Mouse (Mus musculus) heart, adult 2 months (tissue): Measurements from ENCODE around the gene Gdf15. TPM values are rescaled to one million over a fixed set of nuclear protein-coding genes. Genes with fewer than 3 reads are reported as not detected.

Experiments
- DNase-seq, 2 experiments: peaks; one replicate each; pipeline ENCODE4 v3.0.0; 2021
- H3K27ac ChIP-seq: fragments of 200-600 bp; 2 replicates; pipeline ENCODE4 v1.8.1; 2022
- H3K27me3 ChIP-seq: fragments of 200-500 bp; 2 replicates; pipeline ENCODE4 v1.6.1; 2012; ENCODE audit warnings: mild to moderate bottlenecking, low read length, inconsistent platforms, mixed read lengths; ENCODE audit not compliant: control insufficient read depth, insufficient read depth
- H3K36me3 ChIP-seq: fragments of 200-500 bp; 2 replicates; pipeline ENCODE4 v1.6.1; 2012; ENCODE audit warnings: low read length, inconsistent platforms; ENCODE audit not compliant: control insufficient read depth, insufficient read depth
- H3K4me1 ChIP-seq: fragments of 200-500 bp; 2 replicates; pipeline ENCODE4 v1.6.1; 2011; ENCODE audit warnings: low read length; ENCODE audit not compliant: control insufficient read depth, insufficient read depth
- H3K4me3 ChIP-seq: fragments of 200-600 bp; 2 replicates; pipeline ENCODE4 v1.8.1; 2022
- H3K79me2 ChIP-seq: fragments of 200-500 bp; replicated peaks from 2 replicates; pipeline ENCODE4 v1.6.1; 2012; ENCODE audit warnings: mild to moderate bottlenecking, inconsistent platforms, low read length, moderate library complexity, mixed read lengths; ENCODE audit not compliant: control insufficient read depth, insufficient read depth
- H3K9ac ChIP-seq: fragments of 200-500 bp; 2 replicates; pipeline ENCODE4 v1.6.1; 2012; ENCODE audit warnings: low read depth, mild to moderate bottlenecking, control low read depth, inconsistent platforms, low read length, mixed read lengths
- CTCF ChIP-seq: fragments of 200-600 bp; IDR thresholded peaks from 2 replicates; pipeline ENCODE4 v1.8.1; 2022; ENCODE audit warnings: antibody characterized with exemption, mild to moderate bottlenecking, moderate library complexity
- EP300 ChIP-seq: fragments of 200-500 bp; IDR thresholded peaks from 2 replicates; pipeline ENCODE4 v1.6.1; 2011; ENCODE audit warnings: low read depth, low read length, control low read depth; ENCODE audit not compliant: insufficient read depth
- POLR2A ChIP-seq: fragments of 200-500 bp; IDR thresholded peaks from 2 replicates; pipeline ENCODE4 v1.6.1; 2011; ENCODE audit warnings: mild to moderate bottlenecking, low read depth, low read length, control low read depth; ENCODE audit not compliant: insufficient read depth
- WGBS: fragments of 180-500 bp; shearing (Covaris S2); methylation state at CpG from one replicate; pipeline ENCODE4 v1.1.7; 2018; 5-methylcytosine and 5-hydroxymethylcytosine counted together
- intact Hi-C: fragments of 180-260 bp; cut with DNase I; formaldehyde crosslinking; loops from one replicate; pipeline ENCODE4 v1.15.1; 2025
- polyA plus RNA-seq: library from polyadenylated mRNA; depleted of rRNA; stranded (reverse); fragments of >200 nt; gene quantifications from 2 replicates; pipeline ENCODE4 v1.2.3, GENCODE M21; 2012
- total RNA-seq, 2 experiments: library from RNA; stranded (reverse); gene quantifications; 2 replicates each; pipeline ENCODE4 v1.2.3; 2021

Gene Gdf15
- total and polyA plus RNA-seq, 3 experiments: 1.1 to 3.8 (median 2.0) TPM

DNA sequence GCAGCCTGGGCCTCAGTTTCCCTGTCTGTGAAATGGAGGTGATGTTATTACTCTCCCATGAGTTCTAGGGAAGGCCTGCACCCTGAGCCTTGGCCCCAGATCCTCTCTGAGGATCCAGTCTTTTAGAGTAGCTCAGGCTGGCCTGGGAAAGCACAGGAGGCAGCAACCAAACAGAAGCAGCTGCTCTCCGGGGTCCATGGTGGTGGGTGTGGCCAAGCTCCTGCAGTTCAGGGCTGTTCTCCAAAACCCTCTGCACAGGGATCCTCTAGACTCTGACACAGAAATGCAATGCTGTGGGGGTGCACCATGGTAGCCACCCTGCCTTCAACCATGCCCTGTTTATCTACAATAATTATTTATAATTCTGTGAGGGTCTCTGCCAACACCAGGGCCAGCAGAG is 18.5 kb downstream of the Gdf15 start:
- no peak for TF ChIP-seq EP300
- TF ChIP-seq POLR2A: no peak
- no peak for TF ChIP-seq CTCF
- Histone ChIP-seq H3K27ac (no peak overlapping the region), H3K79me2 (no peaks in the 10 kb centered on the region), H3K27me3 (no peaks in the 10 kb centered on the region), H3K4me3 (no peak overlapping the region), H3K4me1 (peaks cover 7% of the 10 kb centered on the region), H3K9ac (no peak overlapping the region), H3K36me3 (no peaks in the 10 kb centered on the region)
- 16% methylated on average over 1 of the region's 1 CpGs for WGBS
- peak in 1 of 2 experiments; percentile 20 for DNase-seq
- intact Hi-C loops: loop anchor here (2.0 to 5.0 kb wide), 2 partner anchors 15 to 89 kb away; partner anchors contain the start of gene Iqcn

GRCm38 (mm10) chr8:70611849-70612248 is 20.4 kb downstream of the Gdf15 start:
- no peaks in the 10 kb centered on the region for H3K36me3 ChIP-seq
- intact Hi-C loops: loop anchor here (1.0 to 5.0 kb wide), 5 partner anchors 17 to 90 kb away; partner anchors contain the start of genes Iqcn and Isyna1
- under 1% methylated on average over 6 of the region's 6 CpGs for WGBS
- peak overlapping the region; percentile 93 for H3K27ac ChIP-seq
- H3K4me3 ChIP-seq: peak overlapping the region; percentile 65
- H3K27me3 ChIP-seq: no peaks in the 10 kb centered on the region
- H3K4me1 ChIP-seq: peaks cover 8% of the 10 kb centered on the region
- H3K9ac ChIP-seq: peak overlapping the region; percentile 74
- DNase-seq: peak; percentile 89 to 95
- no peaks in the 10 kb centered on the region for H3K79me2 ChIP-seq
- no peak; the same call in 1 of the 2 replicates for TF ChIP-seq CTCF
- TF ChIP-seq EP300: peak; percentile 80; the same call in 1 of the 2 replicates
- TF ChIP-seq POLR2A: no peak

- Histone ChIP-seq H3K36me3 (no peaks in the 10 kb centered on the region), H3K9ac (peak overlapping the region; percentile 74), H3K4me1 (peaks cover 8% of the 10 kb centered on the region), H3K79me2 (no peaks in the 10 kb centered on the region), H3K27me3 (no peaks in the 10 kb centered on the region), H3K27ac (peak overlapping the region; percentile 93), H3K4me3 (peak overlapping the region; percentile 65)
- intact Hi-C loops: loop anchor here (2.0 to 5.0 kb wide), 3 partner anchors 16 to 91 kb away; partner anchors contain the start of genes Iqcn and Isyna1
- under 1% methylated on average over 54 of the region's 54 CpGs for WGBS
- peak; percentile 88 to 95 for DNase-seq
- TF ChIP-seq EP300 (0 out of 2 replicates have a peak, but pooled peaks have one; percentile 26), CTCF (peak; percentile 86), POLR2A (no peak; the same call in 1 of the 2 replicates)
Measured at GRCm38 (mm10) chr8:70610796-70611771, 21.2 kb downstream of the Gdf15 start.

GRCm38 (mm10) chr8:70609849-70610795 is 22.1 kb downstream of the Gdf15 start:
- H3K4me1 ChIP-seq: peaks cover 8% of the 10 kb centered on the region
- WGBS: 1% methylated on average over 44 of the region's 45 CpGs
- peak overlapping the region; percentile 93 for H3K27ac ChIP-seq
- no peaks in the 10 kb centered on the region for H3K79me2 ChIP-seq
- H3K4me3 ChIP-seq: peak overlapping the region; percentile 98
- H3K36me3 ChIP-seq: no peaks in the 10 kb centered on the region
- no peaks in the 10 kb centered on the region for H3K27me3 ChIP-seq
- H3K9ac ChIP-seq: peak overlapping the region; percentile 70
- DNase-seq: peak; percentile 90 to 96
- intact Hi-C loops: loop anchor here (2.0 to 5.0 kb wide), 3 partner anchors 15 to 92 kb away; partner anchors contain the start of genes Iqcn and Isyna1
- TF ChIP-seq POLR2A: peak; percentile 95
- peak; percentile 88 for TF ChIP-seq EP300
- TF ChIP-seq CTCF: no peak

- peak overlapping the region; percentile 98 for H3K4me3 ChIP-seq
- H3K27ac ChIP-seq: peak overlapping the region; percentile 93
- peak; percentile 92 to 96 for DNase-seq
- TF ChIP-seq CTCF: no peak
- TF ChIP-seq POLR2A: peak; percentile 85
- 0 out of 2 replicates have a peak, but pooled peaks have one; percentile 13 for TF ChIP-seq EP300
- WGBS: 2% methylated on average over 35 of the region's 39 CpGs
- H3K27me3 ChIP-seq: no peaks in the 10 kb centered on the region
- intact Hi-C loops: no loop called here
- H3K79me2 ChIP-seq: no peaks in the 10 kb centered on the region
- peaks cover 8% of the 10 kb centered on the region for H3K4me1 ChIP-seq
- H3K36me3 ChIP-seq: no peaks in the 10 kb centered on the region
- H3K9ac ChIP-seq: peak overlapping the region; percentile 70
Measured at GRCm38 (mm10) chr8:70609368-70609848, 22.8 kb downstream of the Gdf15 start.
